Mouse (Mus musculus) layer of hippocampus, adult 2 months (tissue): Measurements from ENCODE around the gene Galnt10. TPM values are rescaled to one million over a fixed set of nuclear protein-coding genes. Genes with fewer than 3 reads are reported as not detected.
"Not testable (repeated sequence)": the region's sequence is repeated elsewhere in the genome, so short reads cannot be mapped to it uniquely, and the experiment has no call there.

ENCODE experiments used
- DNase-seq, 2 experiments: peaks; one replicate each; pipeline ENCODE4 v3.0.0; 2022; ENCODE audit warnings: low spot score in 2 of 2
- H3K27ac ChIP-seq: fragments of 200-600 bp; 2 replicates; pipeline ENCODE4 v1.8.1; 2022
- H3K4me3 ChIP-seq: fragments of 200-600 bp; 2 replicates; pipeline ENCODE4 v1.8.1; 2022; ENCODE audit warnings: mild to moderate bottlenecking
- CTCF ChIP-seq: fragments of 200-600 bp; conservative IDR thresholded peaks from 2 replicates; pipeline ENCODE4 v1.8.1; 2022; ENCODE audit warnings: antibody characterized with exemption, mild to moderate bottlenecking, moderate library complexity
- total RNA-seq, 2 experiments: library from RNA; stranded (reverse); gene quantifications; 2 replicates each; pipeline ENCODE4 v1.2.3; 2021

The Galnt10 gene
- total RNA-seq, 2 experiments from 2014 or later: 6.3 TPM

DNA sequence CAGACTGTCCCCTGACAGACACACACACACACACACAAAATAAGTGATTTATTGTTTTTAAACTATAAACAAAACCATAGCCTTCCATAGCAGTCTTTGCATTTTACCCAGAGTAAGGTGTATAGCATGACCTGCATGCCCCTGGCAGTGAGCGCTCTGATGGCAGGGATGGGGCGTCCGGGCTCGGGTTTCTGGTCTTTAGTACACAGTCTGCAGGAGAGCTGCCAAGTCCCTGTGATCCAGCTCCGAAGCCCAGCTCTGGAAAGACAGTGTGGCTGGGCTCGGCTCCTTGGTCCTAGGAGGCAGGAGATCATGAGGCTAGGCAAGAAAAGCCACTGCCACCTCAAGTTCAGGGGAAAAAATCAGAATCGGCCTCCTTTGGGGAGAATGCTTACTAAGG is 165.8 kb downstream of the Galnt10 start:
- Histone ChIP-seq H3K27ac (no peak overlapping the region), H3K4me3 (no peak overlapping the region)
- TF ChIP-seq CTCF: no peak
- no peak for DNase-seq

GRCm38 (mm10) chr11:57812212-57812611 is 167.0 kb downstream of the Galnt10 start:
- Histone ChIP-seq H3K27ac (no peak overlapping the region), H3K4me3 (no peak overlapping the region)
- no peak for DNase-seq
- TF ChIP-seq CTCF: no peak

- Histone ChIP-seq H3K27ac (peak overlapping the region; percentile 67), H3K4me3 (no peak overlapping the region)
- DNase-seq: no peak
- no peak for TF ChIP-seq CTCF
Observed at GRCm38 (mm10) chr11:57813641-57814040, 168.4 kb downstream of the Galnt10 start.

- DNase-seq: no peak
- no peak overlapping the region for H3K4me3 ChIP-seq
- no peak overlapping the region for H3K27ac ChIP-seq
Observed at GRCm38 (mm10) chr11:57818189-57818588, 172.9 kb downstream of the Galnt10 start.

DNA sequence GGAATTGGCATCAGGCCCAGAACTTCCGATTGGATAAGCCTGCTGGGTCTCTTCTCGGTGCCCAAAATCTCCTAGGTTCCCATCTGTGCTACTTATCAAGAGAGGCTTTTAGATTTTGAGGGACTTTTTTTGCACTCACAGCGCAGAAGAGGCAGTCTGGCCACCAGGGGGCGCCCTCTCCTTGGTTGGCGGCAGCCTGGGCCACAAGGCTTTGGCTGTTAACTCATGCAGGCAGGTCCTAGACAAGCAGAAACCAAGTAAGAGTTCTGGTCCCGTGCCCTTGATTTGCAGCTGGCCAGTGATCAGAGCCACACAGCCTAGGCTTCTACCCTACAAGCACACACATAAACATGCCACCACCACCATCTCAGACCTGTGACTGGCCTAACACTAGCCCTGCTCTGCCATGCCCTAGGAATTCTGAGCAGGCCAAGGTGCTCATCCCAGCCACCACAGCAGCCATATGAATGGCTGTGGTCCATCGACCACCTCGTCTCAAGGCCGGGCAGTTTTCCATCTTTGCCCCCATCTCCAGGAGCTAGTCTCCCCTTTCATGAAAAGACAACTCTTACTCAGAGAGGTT is 174.8 kb downstream of the Galnt10 start:
- H3K27ac ChIP-seq: no peak overlapping the region

More at GRCm38 (mm10) chr11:57818189-57818588, 172.9 kb downstream of the Galnt10 start:
- peak; percentile 43 for TF ChIP-seq CTCF

DNA sequence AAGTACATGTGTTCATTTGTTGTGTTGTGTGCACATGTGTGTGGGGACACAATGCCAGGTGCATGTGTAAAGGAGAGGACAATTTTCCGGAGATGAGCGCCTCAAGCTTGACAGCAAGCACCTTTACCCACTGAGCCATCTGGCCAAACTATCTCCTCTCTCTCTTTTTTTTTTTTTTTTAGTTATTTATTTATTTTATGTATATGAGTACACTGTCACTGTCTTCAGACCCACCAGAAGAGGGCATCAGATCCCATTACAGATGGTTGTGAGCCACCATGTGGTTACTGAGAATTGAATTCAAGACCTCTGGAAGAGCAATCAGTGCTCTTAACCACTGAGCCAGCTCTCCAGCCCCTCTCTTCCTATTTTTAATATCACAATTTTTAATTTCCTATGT is 177.9 kb downstream of the Galnt10 start:
- peak; percentile 53 for TF ChIP-seq CTCF
- H3K4me3 ChIP-seq, DNase-seq, H3K27ac ChIP-seq: not testable (repeated sequence)

More for the DNA sequence above, 174.8 kb downstream of the Galnt10 start:
- TF ChIP-seq CTCF: peak; percentile 94
- H3K4me3 ChIP-seq: no peak overlapping the region
- peak; percentile 66 to 87 for DNase-seq

- Histone ChIP-seq H3K4me3 (no peak overlapping the region), H3K27ac (no peak overlapping the region)
- TF ChIP-seq CTCF: no peak
- no peak for DNase-seq
Observed at GRCm38 (mm10) chr11:57823714-57824113, 178.5 kb downstream of the Galnt10 start.

DNA sequence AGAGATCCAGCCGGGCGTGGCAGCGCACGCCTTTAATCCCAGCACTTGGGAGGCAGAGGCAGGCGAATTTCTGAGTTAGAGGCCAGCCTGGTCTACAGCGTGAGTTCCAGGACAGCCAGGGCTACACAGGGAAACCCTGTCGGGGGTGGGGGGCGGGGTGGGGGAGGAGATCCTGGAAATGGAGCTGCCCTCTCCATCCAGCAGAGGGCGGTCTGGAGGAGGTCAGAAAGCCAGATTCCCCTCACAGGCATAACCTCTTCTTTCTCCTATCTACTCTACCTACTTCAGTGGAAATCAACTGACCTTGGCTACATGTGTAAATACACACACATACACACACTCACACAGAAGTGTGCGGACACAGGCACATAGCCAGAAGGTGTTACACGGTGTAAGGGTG is 180.0 kb downstream of the Galnt10 start:
- TF ChIP-seq CTCF: peak; percentile 43
- not testable (repeated sequence) for DNase-seq, H3K27ac ChIP-seq, H3K4me3 ChIP-seq

DNA sequence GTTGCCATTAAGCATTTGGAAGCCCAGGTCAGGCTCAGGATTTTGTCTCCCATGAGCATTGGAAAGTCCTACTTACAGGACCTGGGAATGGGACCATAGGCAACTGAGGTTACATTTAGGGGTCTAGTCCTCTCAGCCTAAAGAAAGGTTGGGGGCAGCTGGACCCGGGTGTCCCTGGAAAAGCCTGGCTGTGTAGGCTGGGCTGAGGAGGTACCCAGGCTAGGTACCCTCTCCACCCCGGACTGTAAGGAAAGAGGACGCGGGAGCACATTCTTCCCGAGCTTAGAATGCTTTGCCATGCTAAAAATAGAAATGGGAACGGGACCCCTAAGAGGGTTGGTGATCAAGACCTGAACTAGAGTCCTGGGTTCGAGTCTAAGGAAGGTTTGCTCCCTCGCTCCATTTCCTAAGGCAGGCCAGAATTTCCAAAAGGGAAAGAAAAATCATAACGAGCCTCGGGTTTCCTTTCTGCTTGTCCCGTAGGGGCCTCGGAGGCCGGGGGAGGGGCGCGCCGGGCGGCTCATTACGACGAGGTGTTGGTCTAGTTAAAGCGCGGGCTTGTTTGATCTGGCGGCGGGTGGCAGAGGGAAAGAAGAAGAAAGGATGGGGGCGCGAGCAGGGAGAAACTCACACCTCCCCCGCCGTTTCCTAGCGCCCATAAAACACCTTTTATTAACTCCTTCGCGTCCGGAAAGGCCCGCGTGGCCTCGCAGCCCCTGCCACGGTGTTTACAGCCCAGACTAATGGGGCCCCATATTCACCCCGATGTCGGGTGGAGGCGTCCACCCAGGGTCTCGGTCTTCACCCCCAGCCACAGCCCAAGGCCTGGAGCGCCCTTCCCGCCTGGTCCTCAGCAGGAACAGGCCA is 182.0 kb downstream of the Galnt10 start:
- no peak for DNase-seq
- Histone ChIP-seq H3K4me3 (peak overlapping the region; percentile 40), H3K27ac (no peak overlapping the region)
- no peak for TF ChIP-seq CTCF

GRCm38 (mm10) chr11:57827915-57828545 is 182.8 kb downstream of the Galnt10 start:
- H3K4me3 ChIP-seq: peak overlapping the region; percentile 40
- DNase-seq: no peak
- no peak for TF ChIP-seq CTCF
- H3K27ac ChIP-seq: no peak overlapping the region

DNA sequence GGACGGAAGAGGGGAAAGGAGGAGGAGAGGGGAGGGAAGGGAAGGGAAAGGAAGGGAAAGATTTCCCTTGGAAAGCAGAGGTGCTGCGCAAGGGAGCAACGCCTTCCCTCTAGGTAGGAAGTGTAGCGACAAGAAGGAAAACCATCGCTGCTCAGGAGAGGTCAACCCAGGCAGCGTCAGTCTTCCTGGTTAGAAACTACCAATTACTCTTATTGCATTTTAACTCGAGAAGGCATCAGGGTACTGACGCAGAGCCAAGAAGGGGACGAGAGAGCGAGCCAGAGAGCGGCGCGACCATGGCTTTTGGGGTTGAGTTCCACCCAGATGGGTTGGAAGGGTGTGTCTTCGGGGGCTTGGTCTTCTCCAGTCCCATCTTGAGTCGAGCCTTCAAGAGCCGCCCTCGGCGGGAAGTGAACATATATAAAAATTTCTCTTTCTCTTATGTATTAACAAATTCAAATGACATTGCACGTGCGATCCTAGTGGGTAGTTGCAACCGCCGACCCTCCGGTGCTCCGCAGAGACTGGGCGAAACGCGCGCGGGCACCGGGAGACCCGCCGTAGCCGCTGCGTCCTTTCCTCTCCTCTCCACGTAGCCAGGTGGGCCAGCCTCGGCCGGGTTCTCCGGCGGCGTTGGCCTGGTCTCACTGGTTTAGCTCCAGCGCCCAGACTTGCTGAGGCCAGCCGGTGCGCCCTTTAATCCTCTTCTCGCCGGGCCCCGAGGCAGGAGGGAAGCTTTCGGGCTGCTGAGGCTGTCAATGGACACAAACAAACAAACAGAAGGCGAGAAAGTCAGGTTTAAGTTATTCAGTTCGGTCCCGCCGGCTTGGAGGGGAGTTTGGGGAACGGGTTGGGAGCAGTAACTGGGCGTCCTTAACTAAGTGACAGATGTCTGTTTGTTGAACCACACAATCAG is 184.0 kb downstream of the Galnt10 start:
- no peak for TF ChIP-seq CTCF
- Histone ChIP-seq H3K27ac (no peak overlapping the region), H3K4me3 (no peak overlapping the region)
- no peak for DNase-seq
